Mouse (Mus musculus): ENCODE results near the gene Glis2.
A peak's percentile ranks its signal among the peaks of the same experiment; 100 is the strongest.

The Glis2 gene

GRCm38 (mm10) chr16:4640267-4641005 lies 45.9 kb downstream of the Glis2 start:
- no peak for DNase-seq (ENCODE audit: low read depth, low spot score)

- no peak for DNase-seq (ENCODE audit: low read depth, low spot score)
Observed at GRCm38 (mm10) chr16:4641119-4641838, 46.8 kb downstream of the Glis2 start.

GRCm38 (mm10) chr16:4642190-4642589 lies 47.7 kb downstream of the Glis2 start:
- no peak for DNase-seq (ENCODE audit: low read depth, low spot score)

- no peak for DNase-seq (ENCODE audit: low read depth, low spot score)
Observed at GRCm38 (mm10) chr16:4642937-4643336, 48.4 kb downstream of the Glis2 start.

GRCm38 (mm10) chr16:4643670-4644419 lies 49.3 kb downstream of the Glis2 start:
- DNase-seq (ENCODE audit: low read depth, low spot score), result no peak

- DNase-seq (ENCODE audit: low read depth, low spot score), result no peak
Observed at GRCm38 (mm10) chr16:4645867-4646266, 51.4 kb downstream of the Glis2 start.

- no peak for DNase-seq (ENCODE audit: low read depth, low spot score)
Observed at GRCm38 (mm10) chr16:4646831-4647230, 52.3 kb downstream of the Glis2 start.

GRCm38 (mm10) chr16:4647651-4648141 lies 53.2 kb downstream of the Glis2 start:
- DNase-seq (ENCODE audit: low read depth, low spot score), result no peak

- no peak for DNase-seq (ENCODE audit: low read depth, low spot score)
Observed at GRCm38 (mm10) chr16:4648416-4649023, 54.0 kb downstream of the Glis2 start.

GRCm38 (mm10) chr16:4649211-4649610 lies 54.7 kb downstream of the Glis2 start:
- no peak for DNase-seq (ENCODE audit: low read depth, low spot score)

- DNase-seq (ENCODE audit: low read depth, low spot score), result no peak
Observed at GRCm38 (mm10) chr16:4649692-4650091, 55.2 kb downstream of the Glis2 start.

- no peak for DNase-seq (ENCODE audit: low read depth, low spot score)
Observed at GRCm38 (mm10) chr16:4650161-4650560, 55.6 kb downstream of the Glis2 start.

- no peak for DNase-seq (ENCODE audit: low read depth, low spot score)
Observed at GRCm38 (mm10) chr16:4651081-4651480, 56.6 kb downstream of the Glis2 start.

- no peak for DNase-seq (ENCODE audit: low read depth, low spot score)
Observed at GRCm38 (mm10) chr16:4651624-4652023, 57.1 kb downstream of the Glis2 start.

GRCm38 (mm10) chr16:4652707-4653416 lies 58.3 kb downstream of the Glis2 start:
- DNase-seq (ENCODE audit: low read depth, low spot score), result no peak

- no peak for DNase-seq (ENCODE audit: low read depth, low spot score)
Observed at GRCm38 (mm10) chr16:4654706-4655105, 60.2 kb downstream of the Glis2 start.

GRCm38 (mm10) chr16:4655251-4655734 lies 60.8 kb downstream of the Glis2 start:
- no peak for DNase-seq (ENCODE audit: low read depth, low spot score)

- DNase-seq (ENCODE audit: low read depth, low spot score), result peak; percentile 85
Observed at GRCm38 (mm10) chr16:4655764-4656570, 61.5 kb downstream of the Glis2 start.

GRCm38 (mm10) chr16:4656571-4657081 lies 62.1 kb downstream of the Glis2 start:
- no peak for DNase-seq (ENCODE audit: low read depth, low spot score)

GRCm38 (mm10) chr16:4658781-4659245 lies 64.3 kb downstream of the Glis2 start:
- DNase-seq (ENCODE audit: low read depth, low spot score), result no peak

All from retina, postnatal 7 days (tissue).